Mouse (Mus musculus) left cerebral cortex, postnatal 14 days (tissue): ENCODE measurements around the gene Fut9. TPM values are rescaled to one million over a fixed set of nuclear protein-coding genes. Genes with fewer than 3 reads are reported as not detected.
A peak's percentile ranks its signal among the peaks of the same experiment; 100 is the strongest.

Experiments
- DNase-seq, 2 experiments: peaks; one replicate each; pipeline ENCODE4 v3.0.0; 2021 to 2022; ENCODE audit warnings: low spot score in 2 of 2, mixed read lengths in 1 of 2
- intact Hi-C: fragments of 180-260 bp; cut with DNase I; formaldehyde crosslinking; loops from one replicate; pipeline ENCODE4 v1.15.1; 2025
- long read RNA-seq, 2 experiments: library from polyadenylated mRNA; stranded (forward); transcript quantifications; one replicate each; pipeline ENCODE4 v2.0.0; 2021
- total RNA-seq, 2 experiments: library from RNA; stranded (reverse); gene quantifications; 2 replicates each; pipeline ENCODE4 v1.2.3; 2021

Fut9 gene
- total RNA-seq: 10 to 100 TPM; 70.7 to 75.9 TPM
- long read RNA-seq, experiment 1, full-length matches to known transcripts: 3 of 6 reads
- long read RNA-seq, experiment 1, partial matches to known transcripts: 0 of 6 reads
- long read RNA-seq, experiment 1, other reads (novel, unspliced or antisense): 3 of 6 reads
- long read RNA-seq, experiment 2, full-length matches to known transcripts: 4 of 7 reads
- long read RNA-seq, experiment 2, partial matches to known transcripts: 0 of 7 reads
- long read RNA-seq, experiment 2, other reads (novel, unspliced or antisense): 3 of 7 reads

- DNase-seq: peak; percentile 82 to 86
- intact Hi-C loops: loop anchor here (10.0 kb wide), 2 partner anchors 105 to 515 kb away; partner anchors contain the start of gene Ufl1
Observed at GRCm38 (mm10) chr4:25799476-25800283, at the start of gene Fut9. TSS of gene Fut9 (minus strand) at chr4:25800244.

DNA sequence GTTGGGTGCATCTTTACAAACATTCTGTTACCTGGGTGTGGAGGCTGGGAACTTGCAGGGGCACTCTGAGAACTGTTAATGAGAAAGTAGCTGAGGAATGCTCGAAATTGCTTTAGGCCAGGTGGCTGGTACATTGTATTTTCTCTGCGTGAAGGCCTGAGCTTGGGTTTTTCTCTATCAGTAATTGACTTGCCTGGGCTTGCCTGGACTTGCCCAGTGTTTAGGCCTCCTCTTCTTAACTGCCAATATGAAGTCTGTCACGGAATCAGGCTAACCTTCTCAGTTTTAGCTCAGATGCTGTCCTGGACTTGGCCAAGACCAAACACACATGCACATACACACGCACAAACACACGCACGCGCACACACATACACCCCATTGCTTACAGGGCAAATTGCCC lies 15.7 kb upstream of the Fut9 start:
- intact Hi-C loops: no loop called here
- DNase-seq: no peak

GRCm38 (mm10) chr4:25813340-25813739 lies 13.3 kb upstream of the Fut9 start:
- intact Hi-C loops: no loop called here
- DNase-seq: no peak

DNA sequence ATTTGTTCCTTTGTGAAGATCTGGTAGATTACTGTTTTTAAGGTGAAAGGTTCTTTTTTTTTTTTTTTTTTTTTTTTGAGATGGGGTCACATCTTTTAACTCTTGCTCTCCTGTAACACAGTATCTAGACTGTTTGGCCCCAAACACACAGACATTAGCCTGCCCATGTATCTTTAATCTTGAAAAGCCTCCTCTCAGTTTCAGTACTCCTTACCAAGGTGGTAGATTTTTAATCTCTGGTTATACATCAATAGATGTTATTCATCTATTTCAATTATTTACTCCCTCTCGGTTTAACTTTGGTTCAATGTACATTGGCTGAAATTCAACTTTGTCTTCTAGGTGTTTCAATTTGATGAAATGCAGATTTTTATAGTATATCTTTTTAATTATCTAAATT lies 10.0 kb upstream of the Fut9 start:
- intact Hi-C loops: no loop called here
- no peak for DNase-seq

DNA sequence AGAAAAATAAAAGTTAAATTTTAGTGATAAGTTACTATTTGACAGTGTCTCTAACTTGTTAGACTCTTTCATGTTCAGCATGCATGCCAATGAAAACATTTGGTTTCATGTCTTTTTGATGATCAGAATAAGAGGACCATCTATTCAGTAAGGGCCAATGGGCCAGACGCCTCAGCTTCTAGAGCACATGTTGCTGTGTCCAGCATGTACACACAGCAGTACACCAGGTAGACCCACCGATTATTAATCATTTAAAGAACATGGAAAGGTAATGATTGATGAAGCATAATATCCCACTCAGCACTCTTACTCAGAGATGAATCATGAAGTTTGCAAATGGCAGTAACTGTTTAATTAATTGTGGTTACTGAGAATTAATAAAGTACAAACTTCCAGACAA lies 1.7 kb upstream of the Fut9 start:
- DNase-seq: no peak
- intact Hi-C loops: no loop called here

- DNase-seq: no peak
Observed at GRCm38 (mm10) chr4:25800284-25800616, 206 bp upstream of the Fut9 start.

GRCm38 (mm10) chr4:25799051-25799475 lies 981 bp downstream of the Fut9 start:
- intact Hi-C loops: loop anchor here (10.0 kb wide), 2 partner anchors 104 to 514 kb away; partner anchors contain the start of gene Ufl1

More at GRCm38 (mm10) chr4:25800284-25800616, 206 bp upstream of the Fut9 start:
- intact Hi-C loops: no loop called here

DNA sequence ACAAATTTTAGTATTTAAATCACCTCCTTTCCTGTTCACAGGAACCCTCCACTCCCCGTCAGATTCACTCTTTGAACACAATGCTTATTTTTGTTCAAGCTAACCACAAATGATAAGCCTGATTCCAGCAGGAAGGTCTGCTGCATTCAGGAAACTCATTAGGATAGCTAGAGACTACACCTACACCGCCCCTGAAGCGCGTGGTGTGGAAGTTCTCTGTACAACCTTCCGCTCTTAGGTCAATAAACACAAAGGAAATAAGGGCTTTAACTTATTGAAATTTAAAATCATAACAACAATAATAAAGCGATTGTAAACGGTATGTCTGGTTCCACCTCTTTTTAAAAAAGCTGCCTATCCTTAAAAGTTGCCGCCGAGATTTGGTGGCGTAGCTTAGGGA lies 1.6 kb downstream of the Fut9 start:
- intact Hi-C loops: loop anchor here (10.0 kb wide), 2 partner anchors 104 to 514 kb away; partner anchors contain the start of gene Ufl1
- no peak for DNase-seq

More at GRCm38 (mm10) chr4:25799051-25799475, 981 bp downstream of the Fut9 start:
- no peak for DNase-seq

GRCm38 (mm10) chr4:25796149-25796548 lies 3.9 kb downstream of the Fut9 start:
- DNase-seq: no peak
- intact Hi-C loops: loop anchor here (10.0 kb wide), 2 partner anchors 101 to 511 kb away; partner anchors contain the start of gene Ufl1

- intact Hi-C loops: no loop called here
- no peak for DNase-seq
Observed at GRCm38 (mm10) chr4:25785276-25785675, 14.8 kb downstream of the Fut9 start.

DNA sequence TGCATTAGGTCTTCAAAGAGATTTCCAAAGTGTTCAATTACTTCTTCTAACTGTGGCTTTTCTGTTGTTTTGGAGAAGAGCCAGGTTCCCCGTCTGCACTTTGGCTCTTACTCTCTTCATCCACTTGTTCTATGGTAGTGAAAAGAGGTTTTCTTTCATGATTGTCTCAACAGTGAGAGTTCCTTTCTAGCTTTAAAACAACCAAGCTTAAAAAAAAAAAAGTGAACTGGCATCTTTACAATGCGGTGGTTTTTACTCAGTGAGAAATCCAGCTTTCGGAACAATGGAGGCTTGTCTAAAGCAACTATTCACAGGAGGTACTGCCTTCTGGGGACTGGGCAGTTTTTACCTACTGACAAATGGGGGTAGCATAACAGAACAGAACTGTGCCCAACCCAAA lies 31.4 kb downstream of the Fut9 start:
- intact Hi-C loops: no loop called here
- DNase-seq: peak in 1 of 2 experiments; percentile 10

- no peak for DNase-seq
- intact Hi-C loops: no loop called here
Observed at GRCm38 (mm10) chr4:25763091-25763490, 37.0 kb downstream of the Fut9 start.

DNA sequence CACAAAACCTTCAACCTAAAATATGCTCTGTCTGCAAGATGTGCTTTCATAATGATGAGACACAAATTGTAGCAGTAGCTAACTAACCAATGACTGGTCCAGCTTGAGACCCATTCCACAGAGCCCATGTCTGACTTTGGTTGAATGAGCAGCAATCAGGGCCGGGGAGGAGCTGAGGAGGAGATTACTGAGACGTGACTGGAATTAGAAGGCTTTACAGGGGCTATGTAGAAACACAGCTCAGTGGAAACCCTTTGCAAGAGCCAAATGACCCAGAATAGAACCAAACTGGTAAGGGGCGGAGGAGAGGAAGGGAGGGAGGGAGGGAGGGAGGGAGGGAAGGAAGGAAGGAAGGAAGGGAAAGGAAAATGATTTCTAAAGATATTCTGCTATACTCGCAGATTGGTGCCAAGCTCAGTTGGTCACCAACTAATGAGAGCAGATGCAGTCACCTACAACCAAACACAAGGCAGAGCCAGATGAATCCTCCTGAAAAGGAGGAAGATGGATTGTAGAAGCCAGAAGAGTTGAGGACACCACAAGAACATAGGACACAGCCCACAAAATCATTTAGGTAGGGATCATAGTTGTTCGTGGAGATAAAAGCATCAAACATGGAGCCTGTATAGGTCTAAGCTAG lies 42.0 kb downstream of the Fut9 start:
- intact Hi-C loops: no loop called here

GRCm38 (mm10) chr4:25741553-25741952 lies 58.5 kb downstream of the Fut9 start:
- peak in 1 of 2 experiments; percentile 18 for DNase-seq
- intact Hi-C loops: no loop called here

More for the DNA sequence above, 42.0 kb downstream of the Fut9 start:
- no peak for DNase-seq

DNA sequence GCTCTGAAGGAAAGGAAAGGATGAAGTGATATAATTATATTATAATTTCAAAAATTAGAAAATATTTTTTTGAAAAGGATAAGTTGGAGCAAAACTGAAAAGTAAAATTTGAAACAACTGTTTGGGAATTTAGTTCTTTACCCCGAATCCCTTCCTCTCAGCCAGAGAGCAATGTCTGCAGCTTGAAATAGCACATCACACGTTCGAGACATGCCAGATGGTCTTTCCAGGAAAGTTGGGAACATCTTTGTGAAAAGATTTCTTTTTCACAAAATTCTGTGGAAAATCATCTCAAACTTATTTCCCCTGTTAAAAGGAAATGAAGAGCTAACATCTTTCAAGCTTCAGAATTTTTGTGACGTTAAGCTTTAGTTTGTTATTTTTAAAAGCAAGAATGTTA lies 61.3 kb downstream of the Fut9 start:
- DNase-seq: peak; percentile 41 to 56
- intact Hi-C loops: no loop called here

DNA sequence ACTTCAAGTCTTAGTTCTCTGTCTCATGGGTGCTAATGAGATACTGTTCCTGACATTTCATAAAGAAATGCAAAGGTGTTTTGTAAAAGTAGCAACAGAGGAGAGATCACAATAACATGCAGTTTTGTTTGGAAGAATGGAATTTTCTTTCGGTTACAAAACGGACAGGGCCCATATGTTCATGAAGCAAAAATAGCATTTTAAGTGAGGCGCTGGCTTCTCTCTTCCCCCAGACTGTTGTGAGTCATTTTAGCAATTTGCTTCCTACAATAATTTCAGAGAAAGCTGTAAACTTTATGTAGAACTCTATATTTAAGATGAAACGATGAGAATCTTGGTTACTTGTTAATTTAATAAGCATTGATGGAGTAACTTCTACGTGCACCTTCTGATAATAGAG lies 78.5 kb downstream of the Fut9 start:
- intact Hi-C loops: no loop called here
- DNase-seq: peak; percentile 49

DNA sequence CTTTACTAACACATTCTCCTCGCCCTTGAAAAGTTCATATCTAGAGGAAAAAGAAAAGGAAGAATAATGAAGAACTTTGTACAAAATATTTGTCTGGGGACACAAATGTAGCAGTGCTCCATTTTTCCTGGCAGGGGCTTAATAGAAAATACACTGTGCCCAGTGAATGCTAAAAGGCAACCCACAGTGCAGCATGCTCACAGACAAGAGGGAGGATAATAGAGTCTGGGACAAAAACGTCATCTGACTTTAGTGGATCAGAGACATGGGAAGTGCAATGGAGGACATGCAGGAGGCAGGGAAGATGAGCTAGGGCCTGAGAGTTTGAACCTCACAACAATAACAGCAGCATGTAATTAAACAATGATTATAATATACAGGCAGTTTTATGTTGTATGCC lies 86.1 kb downstream of the Fut9 start:
- no peak for DNase-seq
- intact Hi-C loops: no loop called here

GRCm38 (mm10) chr4:25684976-25685375 lies 115.1 kb downstream of the Fut9 start:
- intact Hi-C loops: no loop called here
- no peak for DNase-seq

DNA sequence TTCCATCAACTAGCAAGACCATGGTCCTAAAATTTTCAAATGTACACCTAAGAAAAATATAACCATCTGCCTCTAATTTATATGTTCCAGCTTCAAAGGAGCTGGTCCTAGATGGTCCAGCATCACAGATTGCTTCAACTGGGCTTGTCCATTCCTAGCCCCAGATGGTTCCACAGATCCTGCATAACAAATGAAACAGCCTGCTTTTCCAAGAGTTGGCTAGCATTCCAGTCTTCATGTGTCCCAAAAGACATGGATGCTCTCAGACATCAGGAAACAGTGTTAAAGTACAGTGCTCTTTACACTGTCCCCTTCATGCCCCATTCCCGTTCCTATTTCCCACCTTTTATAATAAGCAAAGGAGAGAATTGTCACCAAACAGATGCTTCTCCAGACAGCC lies 135.8 kb downstream of the Fut9 start:
- no peak for DNase-seq
- intact Hi-C loops: no loop called here

GRCm38 (mm10) chr4:25661204-25661727 lies 138.8 kb downstream of the Fut9 start:
- intact Hi-C loops: no loop called here

More at GRCm38 (mm10) chr4:25661204-25661727, 138.8 kb downstream of the Fut9 start:
- DNase-seq: no peak
